Mouse (Mus musculus) embryo, embryonic 10 days (tissue): Measurements from ENCODE around the gene Eef2k.
A peak's percentile ranks its signal among the peaks of the same experiment; 100 is the strongest.

Source experiments
- DNase-seq: peaks from one replicate; pipeline ENCODE4 v3.0.0-alpha.2; 2015; ENCODE audit warnings: low spot score

The Eef2k gene

DNA sequence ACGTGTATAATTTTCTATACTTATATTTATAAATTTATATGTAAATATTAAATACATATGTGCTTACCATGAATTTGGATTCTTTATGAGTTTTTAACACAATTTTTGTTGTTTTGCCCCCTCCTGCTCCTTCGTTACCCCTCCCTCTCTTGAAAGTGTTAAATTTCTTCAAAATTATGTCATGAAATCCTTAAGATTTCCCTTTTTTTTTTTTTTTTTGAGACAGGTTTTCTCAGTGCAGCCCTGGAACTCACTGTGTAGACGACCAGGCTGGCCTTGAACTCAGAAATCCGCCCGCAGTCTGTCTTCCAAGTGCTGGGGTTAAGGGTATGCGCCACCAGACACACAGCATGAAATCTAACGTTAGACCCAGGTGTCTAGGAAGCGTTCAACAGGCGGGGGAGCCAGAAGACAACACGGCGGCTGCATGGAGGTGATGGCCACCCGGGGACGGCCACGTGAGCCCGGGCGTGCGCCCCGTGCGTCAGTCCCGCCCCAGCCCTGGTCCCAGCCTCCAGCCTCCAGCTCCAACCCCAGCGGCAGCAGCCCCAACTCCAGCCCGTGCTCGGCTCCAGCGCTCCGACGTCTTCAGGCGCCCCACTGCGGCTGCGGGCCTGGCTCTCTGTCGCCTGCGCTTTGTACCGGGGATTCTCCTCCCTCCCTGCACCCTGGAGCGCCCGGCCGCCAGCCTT is at the start of gene Eef2k:
Gene Eef2k, plus strand, starts transcription at position 487 of the 692 bp plus-strand sequence.
- DNase-seq: peak; percentile 93

DNA sequence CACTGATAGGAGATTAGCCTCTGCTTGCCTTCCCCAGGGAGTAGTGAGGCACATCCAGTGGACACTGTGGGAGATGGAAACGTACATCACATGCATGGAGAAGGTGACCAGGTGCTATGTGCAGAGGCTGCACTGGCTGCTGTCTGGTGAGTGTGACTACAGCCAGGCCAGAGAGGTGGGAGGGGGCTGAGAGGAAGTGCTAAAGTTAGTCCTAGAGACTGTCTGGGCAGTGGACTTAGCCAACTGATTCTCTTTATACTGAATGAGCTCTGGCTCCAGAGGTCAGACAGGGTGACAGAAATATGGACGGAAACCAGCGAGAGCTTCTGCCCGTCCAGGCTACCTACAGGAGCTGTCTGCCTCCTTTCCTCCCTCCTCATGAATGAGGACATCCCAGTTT is 47.1 kb upstream of the Eef2k start:
- no peak for DNase-seq

DNA sequence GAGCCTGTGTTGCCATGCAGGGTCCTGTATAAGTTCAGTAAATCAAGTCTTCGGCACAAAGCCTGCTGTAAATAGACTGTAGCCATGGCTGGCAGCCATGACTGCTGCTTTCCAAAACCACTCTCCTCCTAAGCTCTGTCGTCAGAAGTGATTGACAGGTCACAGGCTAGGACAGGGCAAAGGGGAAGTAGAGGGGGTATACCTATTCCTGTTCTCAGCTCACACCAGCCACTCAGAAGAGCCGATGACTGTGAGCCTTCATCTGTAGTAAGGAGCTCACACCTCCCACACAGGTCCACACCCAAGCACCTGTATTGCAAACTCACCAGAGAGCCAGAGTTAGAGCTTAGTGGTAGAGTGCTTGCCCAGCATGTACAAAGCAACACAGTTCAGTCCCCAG is 46.3 kb upstream of the Eef2k start:
- DNase-seq: no peak

DNA sequence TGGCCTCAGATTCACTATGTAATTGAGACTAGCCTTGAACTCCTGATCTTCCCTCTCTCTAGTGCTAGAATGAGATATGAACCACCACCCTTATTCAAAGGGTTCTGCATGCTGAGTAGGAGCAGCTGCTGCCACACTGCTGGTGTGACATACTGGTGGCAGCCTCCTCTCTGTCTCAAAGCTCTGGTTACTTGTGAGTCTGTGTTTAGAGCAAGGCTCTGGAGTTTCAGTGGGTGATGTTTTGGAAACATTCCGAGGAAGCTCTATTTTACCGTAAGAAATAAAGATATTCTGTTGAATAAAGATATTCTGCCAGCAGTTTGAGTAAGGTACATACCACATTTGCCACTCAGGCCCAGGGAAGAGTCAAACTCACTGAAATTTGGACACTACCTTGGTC is 39.4 kb upstream of the Eef2k start:
- DNase-seq: no peak

DNA sequence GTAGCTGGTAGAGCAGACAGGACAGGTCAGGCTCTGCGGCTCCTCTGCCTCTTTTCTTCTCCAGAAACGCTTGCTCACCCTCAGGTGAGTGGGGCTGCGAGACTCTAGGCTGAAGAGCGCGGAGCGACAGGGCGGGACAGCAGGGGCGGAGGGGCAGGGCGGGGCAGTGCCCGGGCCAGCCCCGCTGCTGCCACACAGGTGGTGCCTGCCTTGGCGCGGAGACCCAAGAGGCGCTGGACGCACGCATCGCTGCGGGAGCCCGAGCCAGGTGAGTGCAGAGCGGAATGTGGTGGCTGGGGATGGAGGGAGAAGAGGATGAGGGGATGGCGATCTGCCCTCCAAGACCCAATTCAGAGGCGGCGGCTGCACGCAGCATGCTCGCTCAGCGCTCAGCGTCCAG is 32.9 kb upstream of the Eef2k start:
- DNase-seq: no peak

DNA sequence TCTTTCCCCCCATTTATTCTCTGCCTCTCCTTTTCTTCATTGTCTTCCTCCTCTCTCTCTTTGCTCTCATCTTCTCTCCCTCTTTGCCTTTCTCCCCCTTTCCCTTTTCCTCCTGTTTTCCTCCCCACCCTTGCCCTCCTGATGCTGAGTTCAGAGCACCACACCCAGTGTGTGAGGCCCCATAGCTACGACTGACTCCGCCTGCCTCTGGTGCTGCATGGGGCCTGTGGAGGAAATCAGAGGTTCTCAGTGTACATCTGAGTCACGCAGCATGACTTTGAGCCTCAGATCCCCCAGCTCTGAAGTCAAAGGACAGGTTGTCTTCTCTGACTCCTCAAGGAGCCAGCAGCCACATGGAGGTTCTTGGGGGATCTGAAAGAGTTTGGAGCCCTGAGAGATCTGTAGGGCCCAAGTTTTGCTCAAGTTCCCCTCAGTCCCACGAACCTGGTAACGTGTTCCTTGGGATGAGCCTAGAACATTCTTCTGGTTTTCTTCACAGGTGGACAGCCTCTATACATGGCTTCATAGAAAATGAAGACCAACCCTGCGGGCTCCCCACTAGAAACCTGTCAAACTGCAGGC is 30.7 kb upstream of the Eef2k start, which contains the start of gene Gm5737:
Gene Gm5737, plus strand, starts transcription at position 532 of the 582 bp plus-strand sequence.
- DNase-seq: no peak

DNA sequence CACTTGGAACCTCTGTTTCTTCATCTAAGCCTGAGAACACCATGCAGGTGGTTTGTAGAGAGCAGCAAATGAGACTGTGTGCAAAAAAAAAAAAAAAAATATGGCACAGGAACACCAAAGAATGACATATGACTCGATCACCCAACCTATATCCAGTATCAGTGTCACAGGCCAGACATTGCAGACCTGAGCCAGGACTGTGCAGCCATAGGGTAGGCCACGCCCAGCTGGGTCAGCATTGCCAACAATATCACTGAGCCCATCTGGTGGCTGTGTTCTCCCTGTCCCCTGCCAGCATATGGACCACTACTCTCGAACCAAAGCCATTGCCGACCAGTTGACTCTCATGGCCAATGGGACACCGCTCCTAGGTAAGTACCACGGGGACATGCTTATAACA is 25.1 kb upstream of the Eef2k start:
- no peak for DNase-seq

DNA sequence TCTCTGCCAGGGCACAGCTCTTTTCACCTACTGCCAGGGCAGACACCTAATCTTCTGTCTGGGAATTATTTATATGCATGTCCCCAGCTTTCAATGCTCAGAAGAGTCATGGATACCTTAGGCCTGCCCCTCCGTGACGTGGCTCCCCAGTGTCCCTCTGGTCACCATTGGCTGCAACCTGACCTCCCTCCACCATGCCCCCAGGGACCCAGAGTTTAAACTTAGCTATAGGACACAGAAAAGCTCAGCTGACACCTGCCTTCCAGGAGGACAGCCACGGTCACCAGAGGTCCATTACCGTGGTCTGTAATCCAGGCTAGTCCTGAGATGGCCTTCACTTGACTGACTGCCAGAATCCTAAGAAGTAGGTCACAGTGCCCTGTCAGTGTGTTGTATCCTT is 23.2 kb upstream of the Eef2k start:
- no peak for DNase-seq

DNA sequence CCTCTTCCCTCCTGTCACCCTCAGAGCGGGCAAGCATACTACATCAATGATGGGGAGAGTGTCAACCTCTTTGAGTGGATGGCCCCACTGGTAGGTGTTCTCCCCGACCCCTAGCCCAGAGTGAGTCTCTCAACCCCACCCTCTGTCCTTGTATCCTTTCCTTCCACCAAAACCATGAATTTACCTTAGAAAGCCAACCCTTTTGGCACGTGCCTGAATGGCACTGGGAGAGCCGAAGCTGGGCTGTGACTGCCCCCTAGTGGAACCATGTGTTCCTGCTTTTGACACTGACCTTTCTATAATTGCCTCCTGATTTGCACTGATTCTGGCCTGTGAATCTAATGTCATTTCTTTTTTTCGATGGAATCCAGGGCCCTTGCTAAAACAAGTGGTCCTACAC is 19.4 kb upstream of the Eef2k start:
- peak; percentile 84 for DNase-seq

DNA sequence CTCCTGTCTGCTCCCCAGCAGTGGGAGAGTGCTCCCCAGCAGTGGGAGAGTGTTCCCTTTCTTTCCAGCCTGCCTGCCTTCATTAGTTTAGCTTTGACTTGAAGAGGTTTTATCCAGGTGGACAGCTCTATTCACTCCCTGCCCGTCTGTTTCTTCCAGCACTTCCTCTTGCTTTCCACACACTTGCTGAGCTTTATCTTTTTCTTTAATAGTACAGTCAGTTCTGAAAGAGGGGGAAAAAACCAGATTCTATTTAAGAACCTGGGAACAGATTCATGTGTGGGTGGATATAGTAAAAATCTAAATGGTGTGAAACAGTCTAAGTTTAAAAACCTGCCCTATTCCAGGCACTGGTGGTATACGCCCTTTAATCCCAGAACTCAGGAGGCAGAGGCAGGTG is 17.5 kb upstream of the Eef2k start:
- no peak for DNase-seq

DNA sequence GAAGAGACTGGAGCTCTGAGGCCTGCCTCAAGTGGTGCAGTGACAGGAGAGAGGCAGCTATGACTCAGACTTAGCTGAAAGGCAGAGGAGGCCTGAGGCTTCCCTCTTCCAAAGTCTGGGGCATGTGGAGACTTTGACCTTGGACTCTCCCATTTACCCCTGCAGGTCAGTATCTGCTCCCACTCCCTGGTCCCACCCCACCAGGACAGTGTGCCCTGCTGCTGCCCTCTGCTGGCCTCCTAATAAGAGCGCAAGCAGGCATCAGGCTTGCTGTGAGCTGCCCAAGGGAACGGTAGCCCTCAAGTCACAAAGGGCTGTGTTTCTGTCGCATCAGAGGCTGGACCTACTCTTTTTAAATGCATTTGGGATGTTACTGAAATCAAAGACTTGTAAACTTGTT is 16.2 kb upstream of the Eef2k start:
- peak; percentile 72 for DNase-seq

DNA sequence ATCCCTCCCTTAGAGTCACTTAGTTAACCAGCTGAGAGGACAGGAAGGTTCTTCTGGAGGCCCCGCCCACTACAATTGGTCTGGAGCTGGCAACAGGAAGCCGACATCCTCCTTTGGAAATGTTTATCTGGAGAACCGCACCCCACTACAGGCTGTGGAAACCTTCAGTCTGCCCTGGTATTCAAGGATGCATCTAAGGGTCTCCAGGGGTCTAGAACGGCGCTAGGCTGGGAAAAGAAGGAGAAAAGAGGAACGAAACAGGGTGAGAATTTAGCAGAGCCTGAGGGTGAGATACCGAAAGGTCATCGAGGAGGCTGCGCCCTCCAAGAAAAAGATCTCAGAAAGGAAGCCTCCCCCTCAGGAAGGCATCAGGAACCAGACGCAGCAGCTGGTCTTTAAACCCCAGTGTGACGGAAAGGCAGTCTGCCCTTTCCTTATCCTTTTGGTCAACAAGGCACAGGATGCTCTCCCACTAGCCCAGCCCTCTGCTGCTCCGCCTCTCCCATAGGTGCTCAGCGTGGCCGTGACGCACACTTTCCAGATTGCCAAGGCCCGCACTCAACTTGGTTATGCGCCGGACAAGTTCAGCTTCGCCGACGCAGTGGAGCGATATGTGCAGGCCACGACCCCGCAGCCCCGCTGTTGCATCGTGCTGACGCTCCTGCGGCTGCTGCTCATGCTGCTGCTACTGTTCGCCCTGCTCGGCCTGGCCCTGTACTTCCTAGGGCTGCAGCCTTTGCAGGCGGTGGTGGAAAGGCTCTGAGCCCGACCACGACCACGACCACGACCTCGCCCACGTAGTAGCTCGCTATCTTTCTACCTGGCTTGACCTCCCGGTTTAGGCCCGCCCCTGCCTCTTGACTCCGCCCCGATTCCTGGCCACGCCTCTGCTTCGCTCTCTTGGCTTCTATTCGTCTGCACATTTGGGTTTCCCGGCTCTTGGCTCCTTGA is 11.9 kb upstream of the Eef2k start:
- DNase-seq: peak; percentile 79

DNA sequence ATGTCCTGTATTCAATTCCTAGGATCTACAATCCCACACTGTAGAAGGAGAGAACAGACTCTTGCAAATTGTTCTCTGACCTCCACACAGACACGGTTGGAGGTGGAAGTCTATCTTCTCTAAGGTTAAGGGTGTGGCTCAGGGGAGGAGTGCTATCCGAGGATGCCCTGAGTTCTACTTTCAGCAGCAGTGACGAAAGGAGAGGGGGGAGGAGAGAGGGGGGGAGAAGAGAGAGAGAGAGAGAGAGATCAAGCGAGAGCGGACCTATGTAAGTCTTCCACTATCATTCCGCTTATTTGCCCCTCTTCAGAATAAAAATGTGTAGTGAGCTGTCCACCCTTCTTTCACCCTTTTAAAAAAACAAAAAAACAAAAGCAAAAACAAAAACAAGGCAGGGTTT is 8.2 kb upstream of the Eef2k start:
- DNase-seq: no peak

DNA sequence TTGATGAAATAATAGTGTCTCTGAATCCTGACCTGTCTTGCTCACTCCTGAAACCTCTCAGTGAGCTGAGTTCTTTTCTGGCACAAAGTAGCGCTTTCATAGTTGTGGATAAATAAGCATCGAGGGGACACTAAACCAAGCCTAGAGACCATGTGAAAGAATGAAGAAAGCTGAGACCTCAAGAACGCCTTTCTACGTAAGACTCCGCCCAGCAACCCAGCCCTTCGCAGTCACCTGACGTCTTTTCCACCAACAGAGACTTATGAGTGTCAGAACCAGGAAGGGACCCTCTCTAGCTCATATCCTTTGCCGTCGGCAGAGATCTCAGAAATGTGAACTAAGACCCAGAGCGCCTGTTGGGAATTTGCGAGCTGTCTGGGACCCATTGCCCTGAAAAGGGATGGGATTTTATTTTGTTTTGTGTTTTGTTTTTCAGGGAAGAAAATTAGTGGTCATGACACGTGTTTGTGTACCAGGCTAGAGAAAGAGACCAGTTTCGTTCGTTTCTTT is 7.7 kb upstream of the Eef2k start:
- peak; percentile 82 for DNase-seq

DNA sequence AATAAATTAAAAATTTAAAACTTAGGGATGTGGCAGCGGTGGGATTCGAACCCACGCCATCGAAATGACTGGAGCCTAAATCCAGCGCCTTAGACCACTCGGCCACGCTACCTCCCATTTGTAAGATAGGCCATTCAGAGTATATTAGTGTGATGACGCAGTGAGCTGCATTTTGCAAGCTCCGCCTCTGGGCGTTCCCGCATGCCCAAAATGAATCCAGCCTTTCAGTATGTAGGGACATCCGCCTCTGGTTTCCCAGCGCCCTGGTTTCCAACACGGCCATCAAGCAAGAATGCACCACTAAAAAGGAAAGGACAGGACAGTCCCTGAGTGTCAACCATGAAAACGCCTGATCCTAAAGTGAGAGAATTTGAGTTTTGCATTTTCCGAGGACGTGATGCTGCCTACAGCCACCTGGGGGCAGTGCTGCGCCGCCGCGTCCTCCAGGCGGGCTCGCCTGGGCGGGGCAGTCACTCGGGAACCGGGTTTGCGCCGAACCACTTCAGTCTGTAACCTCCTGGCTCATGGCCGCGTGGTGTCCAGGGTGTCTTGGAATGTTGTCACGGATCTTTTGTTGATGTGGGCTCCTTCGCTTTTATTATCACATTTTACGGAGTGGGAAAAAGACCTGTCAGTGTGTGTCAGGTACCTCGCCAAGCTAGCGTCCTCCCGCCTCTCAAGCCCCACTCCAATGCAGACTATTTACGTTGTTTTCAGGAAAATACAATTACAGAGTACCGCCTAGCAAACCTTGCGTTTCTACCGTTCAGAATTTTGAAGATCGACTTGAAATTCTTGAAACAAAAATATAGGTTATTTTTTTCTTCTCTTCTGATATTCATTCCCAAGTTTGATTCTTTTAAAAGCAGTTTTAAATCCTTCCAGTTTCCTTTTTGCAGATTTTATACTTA is 6.9 kb upstream of the Eef2k start:
- DNase-seq: peak; percentile 94

DNA sequence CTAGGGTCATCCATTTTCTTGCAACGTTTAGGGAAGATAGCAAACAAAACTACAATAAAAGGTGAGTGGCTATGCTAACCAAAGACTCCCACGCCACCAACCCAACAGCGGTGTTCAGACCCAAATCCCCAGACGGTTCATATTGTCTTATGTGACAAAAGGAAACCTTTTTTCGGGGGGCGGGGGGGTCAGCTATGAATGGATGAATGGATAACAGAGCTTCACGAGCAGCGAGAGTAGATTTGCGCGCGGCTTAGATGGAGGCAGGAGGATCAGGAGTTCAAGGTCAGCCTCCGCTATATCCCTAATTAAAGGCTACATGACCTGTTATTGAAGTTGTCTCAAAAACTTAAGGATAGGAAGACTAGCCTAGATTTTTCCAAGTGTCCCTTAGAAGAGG is 6.3 kb upstream of the Eef2k start:
- DNase-seq: peak; percentile 78

DNA sequence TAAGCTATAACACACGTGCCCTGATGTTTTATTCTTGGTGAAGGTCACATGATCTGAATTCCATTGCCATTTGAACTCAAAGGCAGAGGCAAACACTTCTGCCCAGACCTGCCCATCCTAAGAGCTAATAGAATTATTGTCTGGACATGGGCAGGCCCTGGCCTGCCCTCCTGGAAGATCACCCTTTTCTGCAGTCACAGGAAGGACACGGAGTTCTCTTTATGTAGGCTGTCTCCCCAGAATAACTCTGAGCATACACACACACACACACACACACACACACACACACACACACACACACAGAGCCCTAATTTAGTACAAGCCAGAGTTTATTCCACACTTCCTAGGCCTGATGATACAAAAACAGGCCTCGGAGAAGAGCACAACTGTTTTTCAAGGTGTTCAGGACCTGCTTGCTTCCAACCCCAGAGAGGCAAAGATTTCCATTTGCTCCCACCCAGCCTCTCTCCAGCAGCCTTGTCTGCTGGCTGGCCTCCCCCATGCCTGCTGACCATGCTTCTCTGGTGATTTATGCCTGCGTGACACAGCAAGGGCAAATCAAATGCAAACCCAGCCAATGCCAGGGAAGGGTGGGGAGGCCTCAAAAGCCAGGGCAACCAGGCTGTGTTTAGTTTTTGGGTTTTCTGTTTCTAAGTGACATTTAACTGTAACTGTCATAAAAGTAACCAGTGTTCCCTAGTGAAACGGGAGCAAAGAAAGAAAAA is 4.0 kb upstream of the Eef2k start:
- no peak for DNase-seq

DNA sequence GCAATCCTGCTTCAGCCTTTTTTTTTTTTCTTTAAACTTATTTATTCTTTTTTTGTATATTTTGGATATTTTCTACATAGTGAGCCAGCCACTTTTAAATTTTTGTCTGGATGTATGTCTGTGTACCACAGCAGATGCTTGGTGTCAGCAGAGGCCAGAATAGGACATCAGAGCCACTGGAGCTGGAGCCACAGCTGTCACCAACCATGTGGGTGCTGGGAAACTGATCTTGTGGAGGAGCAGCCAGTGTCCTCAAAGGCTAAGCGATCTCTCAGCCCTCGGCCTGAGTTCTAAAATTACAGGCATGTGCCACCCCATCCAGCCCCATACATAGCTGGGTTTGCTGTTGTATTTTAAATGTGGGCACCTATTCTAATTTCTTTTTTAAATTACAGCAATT is 2.8 kb upstream of the Eef2k start:
- DNase-seq: no peak

DNA sequence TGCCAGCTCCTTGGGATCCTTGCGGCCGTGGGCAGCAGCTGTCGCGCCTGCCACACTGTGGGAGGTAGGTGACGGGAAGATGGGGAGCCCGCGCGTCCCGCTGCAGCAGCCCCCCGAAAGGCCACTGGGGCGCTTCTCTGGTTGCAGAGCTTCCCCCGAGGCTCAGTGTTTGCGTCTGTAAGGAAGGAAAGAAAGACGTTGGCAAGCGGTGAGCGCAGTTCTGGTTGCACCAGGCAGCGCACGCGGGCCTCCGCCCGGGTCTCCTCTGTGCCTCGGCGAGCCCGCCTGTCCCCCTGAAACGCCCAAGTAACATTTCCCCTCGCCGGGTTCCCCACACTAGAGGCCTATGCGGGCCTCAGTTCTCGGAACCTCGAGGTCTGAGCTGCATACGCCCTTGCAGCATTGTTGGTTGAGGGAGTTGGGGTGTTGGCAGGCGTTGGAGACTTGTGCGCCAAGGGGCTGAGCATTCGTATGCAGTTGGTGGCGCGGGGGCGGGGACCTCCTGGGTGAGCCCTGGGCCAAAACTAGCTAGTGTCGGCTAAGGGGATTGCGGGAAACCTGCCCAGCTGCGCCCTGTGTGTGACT is 498 bp downstream of the Eef2k start:
- DNase-seq: peak; percentile 77

DNA sequence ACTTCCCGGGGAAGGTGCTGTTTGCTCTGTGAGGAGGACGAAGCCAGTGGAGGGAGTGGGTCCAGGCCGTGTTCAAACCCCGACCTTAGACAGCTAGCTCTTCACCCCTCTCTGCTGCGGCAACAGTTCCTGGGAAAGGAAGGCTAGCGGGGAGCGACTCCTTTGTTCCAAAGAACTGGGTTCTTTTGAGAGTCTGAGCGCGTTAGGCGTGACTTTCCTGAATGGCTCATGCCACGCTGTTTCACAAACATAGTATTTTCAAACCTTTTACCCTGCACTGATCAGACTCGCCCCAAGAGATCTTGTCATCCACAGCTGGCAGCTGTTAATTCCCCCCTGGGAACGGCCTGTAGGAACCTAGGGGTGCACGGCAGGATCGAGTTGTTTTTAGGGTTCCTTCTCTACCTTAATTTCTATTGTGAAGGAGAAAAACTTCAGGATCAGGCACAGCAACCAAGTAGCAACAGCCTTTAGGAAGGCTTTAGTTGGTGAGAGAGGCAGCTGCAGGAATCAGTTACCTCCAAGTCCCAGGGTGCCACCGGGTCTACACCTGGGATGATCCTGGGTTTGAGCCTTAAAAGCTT is 1.3 kb downstream of the Eef2k start:
- peak; percentile 52 for DNase-seq
